Mouse (Mus musculus) stomach, postnatal 0 days (tissue): ENCODE measurements around the gene Aig1.

Experiments
- CTCF ChIP-seq: IDR thresholded peaks from 2 replicates; pipeline ENCODE4 v1.5.1; 2016; ENCODE audit warnings: antibody characterized with exemption, low read depth, mild to moderate bottlenecking, moderate library complexity
- EP300 ChIP-seq: optimal IDR thresholded peaks from 2 replicates; pipeline ENCODE3; 2016; ENCODE audit warnings: antibody characterized with exemption

DNA sequence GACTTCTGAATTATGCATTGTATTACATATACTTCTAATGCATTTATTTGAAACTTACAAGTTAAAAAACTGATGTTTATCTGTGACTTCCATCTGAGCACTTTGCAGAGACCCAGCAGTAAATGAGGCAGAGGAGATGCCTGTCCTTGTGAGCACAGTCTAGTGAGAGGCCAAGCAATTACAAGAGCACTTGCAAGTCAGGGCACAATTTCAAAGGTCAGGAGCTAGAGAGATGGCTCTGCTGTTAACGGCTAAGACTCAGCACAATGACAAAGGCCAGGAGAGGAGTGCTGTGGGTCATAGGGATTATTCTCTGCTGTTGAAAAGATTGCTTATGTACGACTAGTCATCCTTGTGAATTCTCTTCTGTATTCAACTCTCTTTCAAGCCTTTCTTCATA lies 209.0 kb downstream of the Aig1 start:
- TF ChIP-seq CTCF (no peak), EP300 (no peak)
